Mouse (Mus musculus) spleen, adult 2 months (tissue): ENCODE results near the gene Grip1.

Source experiments
- CTCF ChIP-seq: fragments of 200-500 bp; IDR thresholded peaks from 2 replicates; pipeline ENCODE4 v1.5.1; 2011; ENCODE audit warnings: mild to moderate bottlenecking, inconsistent platforms; ENCODE audit not compliant: insufficient read depth, insufficient read length, insufficient replicate concordance; ENCODE audit errors: extremely low read depth
- POLR2A ChIP-seq: fragments of 200-500 bp; IDR thresholded peaks from 2 replicates; pipeline ENCODE4 v1.6.1; 2011; ENCODE audit warnings: low read depth, low read length, inconsistent platforms

DNA sequence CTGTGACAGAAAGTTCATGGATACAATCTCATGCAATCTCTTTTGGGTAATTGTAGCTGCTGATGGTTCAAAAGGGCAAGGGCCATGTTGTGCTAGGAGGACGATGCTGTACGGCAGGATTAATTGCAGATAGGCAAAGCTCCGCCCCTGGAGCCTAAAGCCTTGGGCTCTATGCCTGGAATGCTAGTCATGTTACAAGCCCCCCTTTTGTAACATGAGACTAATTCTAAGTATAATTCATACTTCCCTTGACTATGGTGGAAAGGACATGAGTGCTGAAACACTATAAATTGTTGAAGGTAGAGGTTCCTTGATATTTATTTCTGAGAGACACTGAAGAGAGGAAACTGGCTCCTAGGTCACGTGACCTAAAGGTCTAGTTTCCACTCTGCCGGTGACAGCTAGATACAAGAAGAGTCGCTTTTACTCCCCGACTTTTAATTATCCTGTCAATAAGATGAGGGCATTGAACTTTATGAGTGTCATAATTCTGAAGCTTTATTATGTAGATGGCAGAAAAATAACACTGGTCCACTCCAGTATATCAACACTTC, 399.0 kb downstream of the Grip1 start:
- no peak for TF ChIP-seq POLR2A
- no peak for TF ChIP-seq CTCF
